Mouse (Mus musculus) granulocyte monocyte progenitor cell, adult 5-6 weeks (primary cell): ENCODE measurements around the gene Chka. TPM values are rescaled to one million over a fixed set of nuclear protein-coding genes. Genes with fewer than 3 reads are reported as not detected.

Experiments used
- ATAC-seq: replicated peaks from 2 replicates; pipeline ENCODE4 v1.8.0; 2016; ENCODE audit warnings: mild to moderate bottlenecking, moderate TSS enrichment, inconsistent platforms; ENCODE audit not compliant: poor library complexity, severe bottlenecking
- total RNA-seq, 2 experiments: library from RNA; stranded (forward) in 1 of 2; stranded (reverse) in 1 of 2; fragments of 200-712, 200-1000 nt in 1 of 2; fragments of >200 nt in 1 of 2; fragmentation: Nextera tagmentation in 1 of 2; gene quantifications; 2 replicates each; pipeline ENCODE4 v1.2.3; 2014 to 2017

Gene Chka
- total RNA-seq, 2 experiments from 2014 or later: 30.2 to 32.7 TPM

GRCm38 (mm10) chr19:3880054-3880848 is 28.7 kb downstream of the Chka start:
- peak; percentile 88 for ATAC-seq

- ATAC-seq: peak; percentile 58
These were observed 30.6 kb downstream of the Chka start for GRCm38 (mm10) chr19:3882214-3882613.

GRCm38 (mm10) chr19:3884325-3884990 is 32.9 kb downstream of the Chka start:
- ATAC-seq: no peak

- no peak for ATAC-seq
These were observed 37.5 kb downstream of the Chka start for GRCm38 (mm10) chr19:3889096-3889495.

DNA sequence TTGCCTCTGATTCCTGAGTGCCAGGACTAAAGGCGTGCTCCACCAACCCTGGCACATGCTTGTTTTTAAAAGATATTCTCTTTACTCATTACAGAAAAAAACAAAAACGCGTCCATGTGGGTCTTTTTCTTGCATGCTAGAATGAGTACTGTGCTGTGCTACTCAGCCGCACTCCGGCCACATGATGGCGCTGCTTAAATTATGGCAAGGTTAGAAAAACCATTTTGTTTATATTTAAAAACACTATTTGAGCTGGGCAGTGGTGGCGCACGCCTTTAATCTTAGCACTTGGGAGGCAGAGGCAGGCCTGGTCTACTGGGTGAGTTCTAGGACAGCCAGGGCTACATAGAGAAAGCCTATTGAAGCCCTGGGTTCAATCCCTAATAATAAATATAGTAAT is 38.6 kb downstream of the Chka start:
- ATAC-seq: no peak

GRCm38 (mm10) chr19:3893545-3894116 is 42.1 kb downstream of the Chka start:
- no peak for ATAC-seq

DNA sequence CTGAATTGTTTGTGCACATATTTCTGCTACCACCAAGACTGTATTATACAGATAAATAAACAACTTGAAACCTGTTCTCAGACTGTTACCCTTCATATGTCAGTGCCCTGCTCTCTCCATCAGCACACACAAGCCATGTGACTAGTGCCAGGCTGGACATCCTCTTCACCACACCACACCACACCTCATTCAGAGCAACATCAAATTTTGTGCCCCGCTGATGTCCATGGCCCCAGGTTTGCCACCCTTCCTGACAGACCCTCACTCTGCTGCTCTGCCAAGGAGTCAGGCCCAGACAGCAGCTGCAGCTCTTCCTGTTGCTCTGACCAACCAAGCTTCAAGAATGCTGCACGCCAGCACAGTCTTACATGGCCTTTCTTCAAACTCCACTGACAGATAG is 42.7 kb downstream of the Chka start:
- no peak for ATAC-seq

GRCm38 (mm10) chr19:3895171-3895631 is 43.6 kb downstream of the Chka start:
- ATAC-seq: no peak

DNA sequence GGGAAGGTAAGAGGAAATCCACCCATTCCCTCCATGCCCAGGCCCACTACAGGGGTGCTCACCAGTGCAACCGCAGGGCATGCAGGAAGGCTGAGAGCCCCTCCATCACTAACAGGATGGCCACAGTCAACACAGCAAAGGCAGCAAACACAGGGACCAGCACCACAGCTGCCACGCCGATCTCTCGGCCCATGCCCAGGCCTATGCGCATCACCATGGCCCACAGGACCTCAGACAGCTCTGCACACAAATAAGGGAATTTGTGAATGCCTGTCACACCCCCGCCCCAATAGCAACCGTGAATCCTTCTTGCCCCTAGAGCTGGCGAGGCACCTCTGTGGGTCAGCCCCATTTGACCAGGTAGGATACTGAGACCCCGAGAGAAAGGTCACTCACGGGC is 44.6 kb downstream of the Chka start:
- ATAC-seq: no peak

GRCm38 (mm10) chr19:3897557-3897956 is 46.0 kb downstream of the Chka start:
- no peak for ATAC-seq

DNA sequence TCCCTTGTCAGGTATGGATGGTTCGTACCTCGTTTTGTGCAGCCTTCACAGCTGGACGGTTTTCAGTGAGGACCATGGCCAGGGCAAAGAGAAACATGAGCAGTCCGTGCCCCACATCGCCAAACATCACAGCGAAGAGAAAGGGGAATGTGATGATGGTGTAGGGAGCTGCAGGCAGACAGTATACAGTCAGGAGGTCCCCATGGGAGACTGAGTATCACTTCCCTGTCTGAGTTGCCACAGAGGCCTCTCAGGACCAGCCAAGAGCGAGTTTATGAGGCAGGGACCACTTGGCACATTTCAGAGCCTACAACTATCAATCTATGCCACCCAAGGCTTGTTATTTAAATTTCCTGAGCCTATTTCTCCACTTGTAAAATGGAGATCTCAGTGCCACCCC is 47.4 kb downstream of the Chka start:
- peak; percentile 80 for ATAC-seq

DNA sequence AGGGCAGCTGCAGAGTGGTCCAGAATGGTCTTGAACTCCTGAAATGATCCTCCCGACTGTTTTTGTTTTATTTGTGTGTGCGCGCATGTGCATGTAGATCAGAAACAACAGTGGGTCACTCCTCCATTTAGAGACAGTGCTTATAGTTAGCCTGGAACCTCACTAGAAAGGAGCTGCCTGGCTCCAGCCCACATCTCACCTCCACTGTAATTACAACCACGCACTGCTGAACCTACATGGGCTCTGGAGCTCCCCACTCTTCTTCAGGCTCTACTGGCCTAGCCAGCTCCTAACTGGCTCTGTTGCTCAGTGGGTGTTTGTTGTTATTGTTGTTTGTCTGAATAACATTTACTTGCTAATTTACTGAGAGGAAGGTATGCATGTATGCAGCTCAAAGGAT is 48.0 kb downstream of the Chka start:
- no peak for ATAC-seq

DNA sequence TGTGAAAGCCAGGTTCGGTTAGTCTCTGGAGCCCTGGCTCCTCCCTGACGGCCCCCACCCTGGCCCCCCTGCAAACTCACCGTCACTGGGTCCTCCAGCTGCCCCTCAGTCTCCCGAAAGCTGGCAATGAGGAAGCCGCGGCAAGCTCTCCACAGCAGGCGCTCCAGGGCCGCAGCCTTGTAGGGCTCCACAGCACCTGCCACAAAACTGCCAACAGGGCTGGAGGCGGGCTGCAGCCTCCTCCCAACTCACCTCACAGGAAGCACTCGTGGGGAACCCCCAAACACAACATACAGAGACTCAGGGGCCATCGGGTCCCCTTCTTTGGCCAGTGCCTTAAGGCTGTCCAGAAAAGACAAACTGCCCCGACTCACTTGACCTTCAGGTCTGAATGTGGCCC is 51.4 kb downstream of the Chka start:
- ATAC-seq: no peak

DNA sequence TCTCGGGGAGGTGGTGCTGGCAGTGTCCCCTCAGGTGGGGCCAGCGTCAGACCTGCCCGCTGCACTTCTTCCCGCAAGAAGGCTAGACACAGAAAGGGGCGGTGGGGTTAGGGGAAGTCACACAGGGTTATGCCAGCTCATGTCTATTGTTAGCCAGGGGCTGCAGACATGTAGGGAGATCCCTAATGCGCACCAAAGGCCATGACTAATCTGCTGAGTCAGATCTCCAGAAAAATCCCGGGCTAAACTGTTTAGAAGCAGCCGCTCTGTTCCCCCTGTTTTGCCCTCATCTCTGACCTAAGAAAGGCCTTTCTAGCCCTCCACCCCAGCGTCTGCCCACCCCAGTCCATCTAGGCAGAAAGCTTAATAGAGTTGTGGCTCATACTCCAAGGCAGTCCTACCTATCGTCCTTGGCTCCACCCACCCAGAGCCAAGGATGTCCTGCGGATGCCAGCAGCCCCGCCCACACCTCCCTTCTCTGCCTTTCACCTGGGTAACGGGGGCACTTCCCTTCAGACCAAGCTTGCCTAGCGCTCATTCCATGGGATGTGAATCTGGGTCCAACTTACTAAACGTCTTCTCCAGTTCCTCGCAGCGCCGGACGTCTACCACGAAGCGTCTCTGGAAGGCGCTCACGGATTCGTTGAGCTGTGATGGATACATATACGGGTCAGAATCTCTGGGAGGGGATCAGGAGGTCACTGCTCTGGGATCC is 52.2 kb downstream of the Chka start:
- no peak for ATAC-seq

DNA sequence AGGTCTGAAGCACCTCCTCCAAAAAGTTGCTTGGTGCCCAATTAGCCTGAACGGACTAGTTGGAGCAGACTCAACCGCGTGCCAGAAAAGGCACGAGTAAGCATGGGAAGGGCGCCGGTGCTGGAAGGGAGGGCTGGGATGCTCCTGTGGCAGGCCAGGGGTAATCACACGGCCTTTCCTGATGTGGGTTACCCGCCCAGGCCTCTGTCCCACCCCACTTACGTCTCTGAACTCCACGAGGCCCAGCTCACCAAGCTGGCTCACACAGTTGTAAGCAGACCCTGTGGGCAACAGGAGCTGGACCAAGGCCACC is 52.7 kb downstream of the Chka start:
- ATAC-seq: no peak

DNA sequence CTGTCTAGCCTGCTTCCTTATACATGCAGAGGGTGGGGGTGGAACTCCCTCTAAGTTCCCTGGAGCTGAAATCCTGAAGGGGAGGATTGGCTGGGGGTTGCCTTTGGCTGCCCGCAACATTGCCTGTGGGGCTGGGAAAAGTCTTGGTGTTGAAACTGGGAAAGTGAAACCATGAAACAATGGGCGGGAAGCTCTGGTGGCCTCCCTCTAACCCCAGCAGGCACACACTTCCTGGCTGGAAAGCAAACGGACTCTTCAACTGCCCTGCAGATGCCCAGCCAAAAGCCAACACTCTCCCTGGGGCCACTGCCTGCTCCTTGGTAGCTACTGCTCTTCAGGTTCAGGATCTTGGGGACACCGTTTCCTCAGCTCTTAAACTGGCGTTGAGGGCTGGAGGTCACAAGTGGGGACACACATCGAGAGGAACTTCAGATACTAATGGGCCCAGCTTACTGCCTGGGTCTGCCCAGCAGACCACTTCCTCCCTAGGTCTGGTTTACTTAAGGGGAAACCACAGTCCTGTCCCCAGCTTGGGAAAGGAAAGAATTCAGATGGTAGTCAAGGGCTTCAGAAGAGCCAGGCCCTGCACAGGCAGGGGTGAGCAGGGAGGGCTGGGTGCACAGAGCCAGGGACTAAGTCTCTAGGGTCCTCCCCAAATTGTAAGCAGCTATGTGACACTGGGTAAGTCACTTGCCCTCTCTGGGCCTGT is 53.8 kb downstream of the Chka start:
- peak; percentile 66 for ATAC-seq

- ATAC-seq: no peak
These were observed 54.8 kb downstream of the Chka start for GRCm38 (mm10) chr19:3906326-3906725.

GRCm38 (mm10) chr19:3906795-3907786 is 55.5 kb downstream of the Chka start, which contains the start of gene Tcirg1:
Tcirg1 (minus strand) TSS chr19:3907133.
- ATAC-seq: peak; percentile 40
